In genomic region chr19:47508771-47509281, GRCm38 (mm10) we compare ENCODE assay signal across 9 mouse cellular contexts. TPM values are rescaled to one million over a fixed set of nuclear protein-coding genes. Genes with fewer than 3 reads are reported as not detected.
DNase-seq lines count a peak whose midpoint lies in the region; ATAC-seq and TF ChIP-seq lines count a peak whose summit lies in the region.
"Had no signal": no experiment of that assay in that cellular context is flagged by ENCODE, and none has a peak within 500 bp of the region (broad histone marks: within the 10 kb centered on the region; RNA-seq: fewer than 3 reads in every experiment).

No protein-coding gene starts in this region.

- WGBS in heart, embryonic 15.5 days: 58% methylated on average over 5 of the region's 5 CpGs
- 12% methylated on average over 5 of the region's 5 CpGs for WGBS in liver, postnatal 0 days (ENCODE audit: insufficient replicate concordance)
- 35% methylated on average over 5 of the region's 5 CpGs for WGBS in stomach, embryonic 16.5 days

- H3K9me3 ChIP-seq in heart, embryonic 15.5 days (replicated peaks): no peaks in the 10 kb centered on the region
- H3K9me3 ChIP-seq in liver, postnatal 0 days (ENCODE audit: low read length): no peaks in the 10 kb centered on the region
- H3K9me3 ChIP-seq in stomach, embryonic 16.5 days (replicated peaks; ENCODE audit: control insufficient read depth, low read length): no peaks in the 10 kb centered on the region
- H3K9me3 ChIP-seq: hindbrain, embryonic 15.5 days had no signal

- H3K36me3 ChIP-seq in heart, embryonic 15.5 days: peaks cover 4% of the 10 kb centered on the region; the same call in 1 of the 2 replicates
- H3K36me3 ChIP-seq in liver, postnatal 0 days (replicated peaks; ENCODE audit: insufficient read depth, low read length): no peaks in the 10 kb centered on the region
- 0 out of 2 replicates have a peak, but pooled peaks cover 4% of the 10 kb centered on the region for H3K36me3 ChIP-seq in stomach, embryonic 16.5 days (ENCODE audit: control insufficient read depth, insufficient read depth, low read length)
- H3K36me3 ChIP-seq: hindbrain, embryonic 15.5 days had no signal

- no peaks in the 10 kb centered on the region for H3K27me3 ChIP-seq in heart, embryonic 15.5 days
- H3K27me3 ChIP-seq in liver, postnatal 0 days (ENCODE audit: insufficient read depth, low read length): no peaks in the 10 kb centered on the region
- no peaks in the 10 kb centered on the region for H3K27me3 ChIP-seq in stomach, embryonic 16.5 days (ENCODE audit: control insufficient read depth, insufficient read depth, low read length)
- H3K27me3 ChIP-seq: hindbrain, embryonic 15.5 days had no signal

- ATAC-seq in heart, embryonic 15.5 days (replicated peaks; ENCODE audit: insufficient number of reproducible peaks, insufficient read depth, low FRiP score, low read depth): no peak
- ATAC-seq in liver, postnatal 0 days: peak; percentile 35
- peak; percentile 82 for ATAC-seq in stomach, embryonic 16.5 days (ENCODE audit: insufficient read depth, low FRiP score)

- H3K9ac ChIP-seq in heart, embryonic 15.5 days: no peak overlapping the region
- H3K9ac ChIP-seq in liver, postnatal 0 days (replicated peaks): no peak overlapping the region
- H3K9ac ChIP-seq in stomach, embryonic 16.5 days (ENCODE audit: low read length): peak overlapping the region; percentile 57; the same call in 1 of the 2 replicates
- H3K9ac ChIP-seq: hindbrain, embryonic 15.5 days had no signal

- TF ChIP-seq EP300 in liver, postnatal 0 days (IDR thresholded peaks at IDR 0.05; ENCODE audit: low read depth): peak; percentile 24; the same call in 1 of the 2 replicates

- H3K4me1 ChIP-seq in heart, embryonic 15.5 days (replicated peaks): peaks cover 53% of the 10 kb centered on the region
- H3K4me1 ChIP-seq in liver, postnatal 0 days (ENCODE audit: insufficient read depth): peaks cover 39% of the 10 kb centered on the region
- peaks cover 54% of the 10 kb centered on the region for H3K4me1 ChIP-seq in stomach, embryonic 16.5 days (ENCODE audit: control insufficient read depth, insufficient read depth, low read length)

- peak overlapping the region; percentile 81 for H3K27ac ChIP-seq in heart, embryonic 15.5 days
- H3K27ac ChIP-seq in liver, postnatal 0 days (ENCODE audit: low read depth): peak overlapping the region; percentile 89
- peak overlapping the region; percentile 93 for H3K27ac ChIP-seq in stomach, embryonic 16.5 days (ENCODE audit: low read length)
- no peak overlapping the region for H3K27ac ChIP-seq in layer of hippocampus, adult 2 months
- H3K27ac ChIP-seq: hindbrain, embryonic 15.5 days had no signal

- peak; percentile 79 for DNase-seq in urinary bladder, postnatal 14 days (ENCODE audit: low spot score)
- no peak for DNase-seq in urinary bladder, postnatal 10 days (ENCODE audit: low spot score)
- DNase-seq in liver, postnatal 0 days: peak; percentile 45
- DNase-seq in layer of hippocampus, adult 2 months (ENCODE audit: low spot score in 2 of 2): no peak
- DNase-seq in ovary, postnatal 14 days (ENCODE audit: low spot score): no peak
- no peak for DNase-seq in spleen, postnatal 4 days (ENCODE audit: low spot score in 2 of 2)

- no peak overlapping the region for H3K4me3 ChIP-seq in heart, embryonic 15.5 days
- H3K4me3 ChIP-seq in liver, postnatal 0 days (ENCODE audit: low read depth, low read length): no peak overlapping the region
- no peak overlapping the region for H3K4me3 ChIP-seq in stomach, embryonic 16.5 days (replicated peaks; ENCODE audit: low read length)
- H3K4me3 ChIP-seq in layer of hippocampus, adult 2 months: no peak overlapping the region
- H3K4me3 ChIP-seq: hindbrain, embryonic 15.5 days had no signal

- H3K4me2 ChIP-seq in heart, embryonic 15.5 days: no peak overlapping the region
- H3K4me2 ChIP-seq in liver, postnatal 0 days (ENCODE audit: low read depth, low read length): peak overlapping the region; percentile 67
- H3K4me2 ChIP-seq in stomach, embryonic 16.5 days (ENCODE audit: low read depth, low read length): peak overlapping the region; percentile 18; the same call in 1 of the 2 replicates
- H3K4me2 ChIP-seq: hindbrain, embryonic 15.5 days had no signal

- TF ChIP-seq CTCF in liver, postnatal 0 days (IDR thresholded peaks at IDR 0.05; ENCODE audit: low read depth): no peak
- no peak for TF ChIP-seq CTCF in layer of hippocampus, adult 2 months (conservative IDR thresholded peaks at IDR 0.05)

RNA-seq across cellular contexts. Expression of gene Stn1, which starts 28.5 kb away (rescaled TPM):
- 29.0 and 36.1 TPM in 2 replicates for polyA plus RNA-seq in heart, embryonic 15.5 days (2015; fragmentation: Nextera tagmentation; extraction: Ambion mirVana)
- polyA plus RNA-seq in liver, postnatal 0 days (2015; fragmentation: Nextera tagmentation; extraction: Ambion mirVana): 4.4 and 5.4 TPM in 2 replicates
- 49.7 and 55.4 TPM in 2 replicates for polyA plus RNA-seq in stomach, embryonic 16.5 days (2015; fragmentation: Nextera tagmentation; extraction: Ambion mirVana)
- total RNA-seq in layer of hippocampus, adult 2 months (2021): 10 to 100 TPM; 22.6 to 23.8 TPM

RNA-seq across cellular contexts. Expression of gene Sh3pxd2a, which starts 44.6 kb away (rescaled TPM):
- 5.3 and 7.2 TPM in 2 replicates for polyA plus RNA-seq in heart, embryonic 15.5 days (2015; fragmentation: Nextera tagmentation; extraction: Ambion mirVana)
- polyA plus RNA-seq in liver, postnatal 0 days (2015; fragmentation: Nextera tagmentation; extraction: Ambion mirVana): 0.82 and 0.95 TPM in 2 replicates
- polyA plus RNA-seq in stomach, embryonic 16.5 days (2015; fragmentation: Nextera tagmentation; extraction: Ambion mirVana): 6.3 and 6.6 TPM in 2 replicates
- total RNA-seq in layer of hippocampus, adult 2 months (2021): 10 to 100 TPM; 33.0 to 35.4 TPM

Comparison
In these comparisons a context has a peak if more than half of its experiments do, and no peak if none do; other contexts are left out.
1. DNase-seq: peak in urinary bladder, postnatal 14 days (single experiment) and liver, postnatal 0 days (single experiment); none in urinary bladder, postnatal 10 days (single experiment), layer of hippocampus, adult 2 months (0 of 2), ovary, postnatal 14 days (single experiment) and spleen, postnatal 4 days (0 of 2).